Mouse (Mus musculus) erythroblast, embryonic 14.5 days (primary cell): ENCODE measurements around the gene Pced1b.

Experiments used
- GATA1 ChIP-seq: IDR thresholded peaks from 2 replicates; pipeline ENCODE4 v1.6.1; 2012; ENCODE audit warnings: low read length, inconsistent platforms, mixed read lengths
- TAL1 ChIP-seq: IDR thresholded peaks from 3 replicates; pipeline ENCODE4 v1.6.1; 2012; ENCODE audit warnings: low read length, inconsistent platforms, mixed read lengths

DNA sequence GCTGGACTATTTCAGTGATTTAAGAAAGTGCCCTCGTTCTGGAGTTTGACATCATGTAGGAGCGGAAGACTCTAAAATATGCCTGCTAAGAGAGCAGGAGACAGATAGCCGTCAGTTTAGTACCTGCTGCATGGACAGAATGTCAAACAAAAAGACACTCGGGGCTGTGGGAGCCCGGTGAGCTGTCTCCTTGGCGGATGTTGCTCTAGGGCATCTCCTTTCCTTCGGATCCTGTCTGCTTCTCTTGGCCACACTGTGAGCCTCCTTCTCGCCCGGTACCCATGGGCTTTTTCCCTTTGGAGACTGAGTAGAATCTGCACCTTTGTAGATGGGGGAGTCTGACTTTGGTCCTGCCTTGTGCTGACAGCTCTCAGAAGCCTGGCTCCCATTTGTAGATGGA, 63.3 kb downstream of the Pced1b start:
- no peak for TF ChIP-seq GATA1
- no peak for TF ChIP-seq TAL1
